Mouse (Mus musculus): ENCODE data around the gene Snd1. TPM values are rescaled to one million over a fixed set of nuclear protein-coding genes. Genes with fewer than 3 reads are reported as not detected.
A peak's percentile ranks its signal among the peaks of the same experiment; 100 is the strongest.

Snd1 gene
- polyA plus RNA-seq, 1 experiment from 2014 or later = 84.5 TPM

- Histone ChIP-seq H3K4me1 (ENCODE audit: control insufficient read depth, insufficient read depth, low read length) (peaks cover 8% of the 10 kb centered on the region), H3K27ac (replicated peaks; ENCODE audit: low read depth, low read length) (no peak overlapping the region), H3K9ac (replicated peaks; ENCODE audit: low read length) (no peak overlapping the region), H3K36me3 (ENCODE audit: control insufficient read depth, insufficient read depth, low read length) (no peaks in the 10 kb centered on the region), H3K4me2 (ENCODE audit: low read length) (no peak overlapping the region), H3K4me3 (replicated peaks; ENCODE audit: low read depth, low read length) (no peak overlapping the region), H3K9me3 (ENCODE audit: control insufficient read depth, low read length) (no peaks in the 10 kb centered on the region), H3K27me3 (ENCODE audit: control insufficient read depth, insufficient read depth, low read length) (no peaks in the 10 kb centered on the region)
- WGBS = 54% methylated on average over 3 of the region's 3 CpGs
- ATAC-seq (ENCODE audit: low FRiP score, low TSS enrichment) (no peak), DNase-seq (no peak)
These were observed 158.7 kb downstream of the Snd1 start for GRCm38 (mm10) chr6:28633656-28634055.

GRCm38 (mm10) chr6:28635092-28635491, 160.2 kb downstream of the Snd1 start:
- Histone ChIP-seq H3K36me3 (ENCODE audit: control insufficient read depth, insufficient read depth, low read length) (no peaks in the 10 kb centered on the region), H3K27ac (replicated peaks; ENCODE audit: low read depth, low read length) (no peak overlapping the region), H3K4me1 (ENCODE audit: control insufficient read depth, insufficient read depth, low read length) (peaks cover 8% of the 10 kb centered on the region; the same call in 1 of the 2 replicates), H3K4me3 (replicated peaks; ENCODE audit: low read depth, low read length) (no peak overlapping the region), H3K9ac (replicated peaks; ENCODE audit: low read length) (no peak overlapping the region), H3K4me2 (ENCODE audit: low read length) (no peak overlapping the region), H3K27me3 (ENCODE audit: control insufficient read depth, insufficient read depth, low read length) (no peaks in the 10 kb centered on the region), H3K9me3 (ENCODE audit: control insufficient read depth, low read length) (no peaks in the 10 kb centered on the region)
- no peak for ATAC-seq (ENCODE audit: low FRiP score, low TSS enrichment)
- WGBS = 76% methylated on average over 1 of the region's 1 CpGs
- DNase-seq = no peak

GRCm38 (mm10) chr6:28635531-28636348, 160.8 kb downstream of the Snd1 start:
- Histone ChIP-seq H3K27me3 (ENCODE audit: control insufficient read depth, insufficient read depth, low read length) (no peaks in the 10 kb centered on the region), H3K4me2 (ENCODE audit: low read length) (no peak overlapping the region), H3K9ac (replicated peaks; ENCODE audit: low read length) (no peak overlapping the region), H3K4me3 (replicated peaks; ENCODE audit: low read depth, low read length) (no peak overlapping the region), H3K9me3 (ENCODE audit: control insufficient read depth, low read length) (no peaks in the 10 kb centered on the region), H3K4me1 (ENCODE audit: control insufficient read depth, insufficient read depth, low read length) (peaks cover 8% of the 10 kb centered on the region; the same call in 1 of the 2 replicates), H3K27ac (replicated peaks; ENCODE audit: low read depth, low read length) (no peak overlapping the region), H3K36me3 (ENCODE audit: control insufficient read depth, insufficient read depth, low read length) (no peaks in the 10 kb centered on the region)
- ATAC-seq (ENCODE audit: low FRiP score, low TSS enrichment) = no peak
- DNase-seq = no peak
- WGBS = 82% methylated on average over 6 of the region's 6 CpGs

DNA sequence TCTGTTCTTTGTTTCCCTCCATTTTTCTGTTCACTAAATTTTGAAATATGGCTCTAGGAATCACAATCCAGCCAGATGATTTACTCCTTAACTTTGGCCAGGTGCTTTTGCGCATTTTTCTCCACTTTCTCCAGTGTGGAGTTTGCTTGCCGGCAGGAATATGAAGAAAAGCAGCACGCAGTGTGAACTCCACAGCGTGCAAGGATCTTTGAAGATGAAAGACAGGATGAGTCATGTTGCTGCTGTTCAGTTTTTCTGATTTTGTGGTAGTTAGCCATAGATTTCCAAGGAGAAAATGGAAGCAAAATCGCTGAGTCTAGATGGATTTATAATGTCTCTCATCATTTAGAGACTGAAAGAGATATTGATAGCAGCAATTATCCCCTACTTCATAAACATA, 165.1 kb downstream of the Snd1 start:
- Histone ChIP-seq H3K9ac (replicated peaks; ENCODE audit: low read length) (no peak overlapping the region), H3K4me3 (replicated peaks; ENCODE audit: low read depth, low read length) (no peak overlapping the region), H3K36me3 (ENCODE audit: control insufficient read depth, insufficient read depth, low read length) (no peaks in the 10 kb centered on the region), H3K27ac (replicated peaks; ENCODE audit: low read depth, low read length) (no peak overlapping the region), H3K9me3 (ENCODE audit: control insufficient read depth, low read length) (no peaks in the 10 kb centered on the region), H3K4me2 (ENCODE audit: low read length) (no peak overlapping the region), H3K4me1 (ENCODE audit: control insufficient read depth, insufficient read depth, low read length) (peaks cover 5% of the 10 kb centered on the region), H3K27me3 (ENCODE audit: control insufficient read depth, insufficient read depth, low read length) (no peaks in the 10 kb centered on the region)
- no peak for DNase-seq
- 86% methylated on average over 5 of the region's 5 CpGs for WGBS
- no peak for ATAC-seq (ENCODE audit: low FRiP score, low TSS enrichment)

DNA sequence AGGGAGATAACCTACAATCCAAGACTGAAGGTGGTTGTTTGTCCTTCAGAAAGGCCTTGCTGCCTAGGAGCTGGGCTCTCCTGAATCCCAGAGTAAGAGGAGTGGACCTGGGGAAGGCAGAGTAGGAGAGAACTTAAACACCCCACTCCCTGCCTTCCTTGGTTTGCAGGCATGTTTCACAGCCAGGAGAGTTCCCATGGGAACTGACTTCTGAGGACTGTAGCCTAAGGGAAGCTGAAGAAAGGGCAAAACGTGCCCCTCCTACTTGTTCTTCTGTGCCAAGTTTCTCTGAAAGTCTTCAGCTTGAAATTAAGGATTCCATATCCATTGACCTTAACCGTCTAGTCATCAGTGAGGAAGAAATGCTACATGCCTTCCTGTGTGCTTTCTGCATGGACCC, 168.0 kb downstream of the Snd1 start:
- no peaks in the 10 kb centered on the region for H3K9me3 ChIP-seq (ENCODE audit: control insufficient read depth, low read length)
- no peak overlapping the region for H3K27ac ChIP-seq (replicated peaks; ENCODE audit: low read depth, low read length)
- H3K4me3 ChIP-seq (replicated peaks; ENCODE audit: low read depth, low read length) = no peak overlapping the region
- no peaks in the 10 kb centered on the region for H3K27me3 ChIP-seq (ENCODE audit: control insufficient read depth, insufficient read depth, low read length)
- no peaks in the 10 kb centered on the region for H3K36me3 ChIP-seq (ENCODE audit: control insufficient read depth, insufficient read depth, low read length)
- no peak overlapping the region for H3K4me2 ChIP-seq (ENCODE audit: low read length)
- H3K9ac ChIP-seq (replicated peaks; ENCODE audit: low read length) = no peak overlapping the region
- DNase-seq (peak; percentile 45), ATAC-seq (ENCODE audit: low FRiP score, low TSS enrichment) (no peak)
- peaks cover 5% of the 10 kb centered on the region for H3K4me1 ChIP-seq (ENCODE audit: control insufficient read depth, insufficient read depth, low read length)
- WGBS = 58% methylated on average over 2 of the region's 2 CpGs

DNA sequence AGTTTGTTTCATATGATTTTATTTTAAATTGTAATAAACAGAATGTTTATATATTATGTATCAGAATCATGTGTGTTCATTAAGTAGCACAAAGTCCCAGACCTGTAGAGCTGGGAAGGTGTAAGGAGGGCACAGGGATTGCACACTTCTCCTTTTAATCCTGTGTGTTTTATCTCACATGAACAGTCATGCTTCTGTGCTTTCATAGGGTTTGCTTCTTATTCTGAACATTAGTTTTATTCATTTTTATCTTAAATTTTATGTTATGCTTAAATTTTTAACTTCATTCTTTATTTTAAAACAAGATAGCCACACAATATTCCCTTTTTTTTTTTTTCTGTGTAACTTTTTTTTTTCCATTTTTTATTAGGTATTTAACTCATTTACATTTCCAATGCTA, 170.3 kb downstream of the Snd1 start:
- DNase-seq (no peak), ATAC-seq (ENCODE audit: low FRiP score, low TSS enrichment) (no peak)
- no peaks in the 10 kb centered on the region for H3K9me3 ChIP-seq (ENCODE audit: control insufficient read depth, low read length)
- no peak overlapping the region for H3K4me2 ChIP-seq (ENCODE audit: low read length)
- H3K27ac ChIP-seq (replicated peaks; ENCODE audit: low read depth, low read length) = no peak overlapping the region
- H3K4me3 ChIP-seq (replicated peaks; ENCODE audit: low read depth, low read length) = no peak overlapping the region
- H3K36me3 ChIP-seq (ENCODE audit: control insufficient read depth, insufficient read depth, low read length) = no peaks in the 10 kb centered on the region
- no peak overlapping the region for H3K9ac ChIP-seq (replicated peaks; ENCODE audit: low read length)
- no peaks in the 10 kb centered on the region for H3K27me3 ChIP-seq (ENCODE audit: control insufficient read depth, insufficient read depth, low read length)
- peaks cover 5% of the 10 kb centered on the region for H3K4me1 ChIP-seq (ENCODE audit: control insufficient read depth, insufficient read depth, low read length)

- Histone ChIP-seq H3K27ac (replicated peaks; ENCODE audit: low read depth, low read length) (no peak overlapping the region), H3K9me3 (ENCODE audit: control insufficient read depth, low read length) (no peaks in the 10 kb centered on the region; the same call in 1 of the 2 replicates), H3K27me3 (ENCODE audit: control insufficient read depth, insufficient read depth, low read length) (no peaks in the 10 kb centered on the region), H3K9ac (replicated peaks; ENCODE audit: low read length) (no peak overlapping the region), H3K4me2 (ENCODE audit: low read length) (no peak overlapping the region), H3K4me1 (ENCODE audit: control insufficient read depth, insufficient read depth, low read length) (peaks cover 5% of the 10 kb centered on the region; the same call in 1 of the 2 replicates), H3K4me3 (replicated peaks; ENCODE audit: low read depth, low read length) (no peak overlapping the region), H3K36me3 (ENCODE audit: control insufficient read depth, insufficient read depth, low read length) (no peaks in the 10 kb centered on the region)
- 93% methylated on average over 5 of the region's 5 CpGs for WGBS
- DNase-seq (no peak), ATAC-seq (ENCODE audit: low FRiP score, low TSS enrichment) (no peak)
These were observed 181.6 kb downstream of the Snd1 start for GRCm38 (mm10) chr6:28656511-28656910.

DNA sequence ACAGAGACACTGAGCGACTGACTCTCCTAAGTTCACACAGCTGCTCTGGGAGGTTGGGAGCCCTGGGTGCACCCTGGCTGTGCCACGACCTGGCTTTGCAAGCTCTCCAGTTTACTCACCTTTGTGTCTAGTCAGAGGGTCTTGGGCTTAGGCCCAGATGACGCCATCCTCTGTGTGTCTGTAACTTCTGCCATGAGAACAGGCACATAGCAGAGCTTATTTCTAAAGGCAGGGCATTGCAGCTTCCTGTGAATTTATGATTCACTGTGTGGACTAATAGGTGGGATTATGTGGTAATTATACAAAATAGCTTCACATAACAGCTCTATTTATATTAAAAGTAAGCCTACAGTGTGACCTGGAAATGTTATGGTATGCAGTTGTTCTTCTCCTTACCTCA, 188.1 kb downstream of the Snd1 start:
- H3K27me3 ChIP-seq (ENCODE audit: control insufficient read depth, insufficient read depth, low read length) = no peaks in the 10 kb centered on the region
- no peak overlapping the region for H3K4me2 ChIP-seq (ENCODE audit: low read length)
- no peak overlapping the region for H3K4me3 ChIP-seq (replicated peaks; ENCODE audit: low read depth, low read length)
- no peak for DNase-seq
- WGBS = 85% methylated on average over 3 of the region's 3 CpGs
- ATAC-seq (ENCODE audit: low FRiP score, low TSS enrichment) = no peak
- no peaks in the 10 kb centered on the region for H3K36me3 ChIP-seq (ENCODE audit: control insufficient read depth, insufficient read depth, low read length)
- peaks cover 13% of the 10 kb centered on the region for H3K4me1 ChIP-seq (ENCODE audit: control insufficient read depth, insufficient read depth, low read length)
- no peak overlapping the region for H3K9ac ChIP-seq (replicated peaks; ENCODE audit: low read length)
- H3K27ac ChIP-seq (replicated peaks; ENCODE audit: low read depth, low read length) = no peak overlapping the region
- H3K9me3 ChIP-seq (ENCODE audit: control insufficient read depth, low read length) = no peaks in the 10 kb centered on the region

GRCm38 (mm10) chr6:28663670-28664069, 188.7 kb downstream of the Snd1 start:
- DNase-seq (no peak), ATAC-seq (ENCODE audit: low FRiP score, low TSS enrichment) (no peak)
- Histone ChIP-seq H3K27me3 (ENCODE audit: control insufficient read depth, insufficient read depth, low read length) (no peaks in the 10 kb centered on the region), H3K36me3 (ENCODE audit: control insufficient read depth, insufficient read depth, low read length) (no peaks in the 10 kb centered on the region), H3K4me3 (replicated peaks; ENCODE audit: low read depth, low read length) (no peak overlapping the region), H3K9me3 (ENCODE audit: control insufficient read depth, low read length) (no peaks in the 10 kb centered on the region), H3K4me2 (ENCODE audit: low read length) (no peak overlapping the region), H3K9ac (replicated peaks; ENCODE audit: low read length) (no peak overlapping the region), H3K4me1 (ENCODE audit: control insufficient read depth, insufficient read depth, low read length) (peaks cover 13% of the 10 kb centered on the region), H3K27ac (replicated peaks; ENCODE audit: low read depth, low read length) (no peak overlapping the region)
- 85% methylated on average over 5 of the region's 5 CpGs for WGBS
